Mouse (Mus musculus): ENCODE data around the gene Flt3.

DNA sequence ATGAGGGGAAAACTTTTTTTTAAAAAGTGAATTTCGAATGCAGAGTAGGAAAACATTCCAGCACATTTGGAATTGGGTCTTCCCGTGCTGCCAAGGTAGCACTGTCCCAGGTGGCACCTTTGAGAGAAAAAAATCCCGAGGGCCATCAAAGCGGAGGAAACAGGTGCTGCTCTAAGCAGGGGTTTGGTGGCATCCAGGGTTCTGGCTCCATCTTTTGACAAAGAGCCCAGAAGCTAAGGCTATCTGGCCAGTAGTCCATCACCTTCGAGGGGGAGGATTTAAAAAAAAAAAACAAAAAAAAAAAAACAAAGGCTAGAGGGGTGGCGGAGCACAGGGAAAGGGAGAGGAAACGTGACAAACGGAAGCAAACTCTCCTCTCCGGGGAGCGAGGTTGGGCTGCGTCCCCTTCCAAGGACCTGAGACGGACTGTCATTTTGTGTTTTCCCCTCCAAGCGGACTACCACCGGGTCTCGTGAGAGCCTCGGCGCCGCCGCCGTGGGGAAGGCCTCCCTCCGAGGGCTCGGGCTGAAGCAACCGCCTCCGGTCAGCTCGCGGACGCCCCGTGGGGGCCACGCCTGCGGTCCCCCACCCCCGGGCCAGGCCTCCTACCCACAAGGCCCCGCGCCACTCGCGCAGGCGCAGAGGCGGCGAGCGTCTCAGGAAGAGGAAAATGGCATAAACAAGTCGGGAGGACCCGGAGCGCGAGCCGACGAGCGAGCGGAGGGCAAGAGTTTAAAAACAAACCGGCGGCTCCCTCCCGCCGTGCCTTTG, 29.4 kb upstream of the Flt3 start, which contains the start of gene Pan3:
- TF ChIP-seq POLR2A (IDR thresholded peaks at IDR 0.05; ENCODE audit: low read depth, low read length) (peak; percentile 97), CTCF (IDR thresholded peaks at IDR 0.05; ENCODE audit: extremely low read depth, insufficient read length, insufficient replicate concordance, low read depth, low read length) (no peak)
